Mouse (Mus musculus) c-Kit-positive CD71-positive TER-119-positive erythroid progenitor cells, embryonic 14.5 days (primary cell): ENCODE data around the gene Ccdc172.

Source experiments
- DNase-seq: peaks from one replicate; pipeline ENCODE4 v3.0.0-alpha.2; 2013; ENCODE audit warnings: low spot score

Ccdc172 gene

GRCm38 (mm10) chr19:58572429-58573071, 60.8 kb downstream of the Ccdc172 start:
- no peak for DNase-seq

DNA sequence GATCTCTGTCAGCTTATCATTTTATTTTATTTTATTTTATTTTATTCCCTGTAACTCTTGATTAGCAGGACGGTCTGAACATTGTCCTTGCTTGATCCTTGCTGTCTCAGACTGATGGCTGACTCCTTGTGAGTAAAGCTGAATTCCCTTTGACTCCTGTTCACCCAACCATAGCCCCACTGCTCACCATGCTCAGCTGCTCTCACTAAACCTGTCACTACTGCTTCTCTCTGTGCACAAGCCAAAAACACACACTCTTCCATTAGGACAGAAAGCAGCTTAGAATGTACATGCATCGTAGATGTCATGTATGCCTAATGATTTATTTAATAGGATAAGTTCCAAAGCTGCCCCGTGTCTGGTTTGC, 61.3 kb downstream of the Ccdc172 start:
- no peak for DNase-seq

DNA sequence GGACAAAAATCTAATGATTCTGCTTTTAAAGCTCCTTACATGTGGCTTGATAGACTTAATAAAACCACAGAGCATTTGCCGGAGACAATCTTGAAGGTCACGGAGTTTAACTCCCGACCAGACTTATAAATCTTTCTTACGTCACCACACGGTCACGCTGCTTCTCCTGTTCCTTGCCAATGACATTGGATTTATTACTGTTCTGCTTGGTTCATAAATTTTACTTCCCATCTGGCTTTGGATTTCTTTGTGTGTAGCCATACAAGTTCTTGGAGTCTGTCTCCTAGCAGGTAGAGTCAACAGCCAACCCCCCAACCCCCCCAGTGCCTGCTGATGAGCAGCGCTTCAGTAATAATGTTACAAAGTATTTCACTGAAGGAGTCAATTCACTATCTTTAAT, 70.2 kb downstream of the Ccdc172 start:
- DNase-seq, result no peak

GRCm38 (mm10) chr19:58582956-58583355, 71.2 kb downstream of the Ccdc172 start:
- no peak for DNase-seq

- no peak for DNase-seq
These were observed 74.3 kb downstream of the Ccdc172 start for GRCm38 (mm10) chr19:58586046-58586445.

DNA sequence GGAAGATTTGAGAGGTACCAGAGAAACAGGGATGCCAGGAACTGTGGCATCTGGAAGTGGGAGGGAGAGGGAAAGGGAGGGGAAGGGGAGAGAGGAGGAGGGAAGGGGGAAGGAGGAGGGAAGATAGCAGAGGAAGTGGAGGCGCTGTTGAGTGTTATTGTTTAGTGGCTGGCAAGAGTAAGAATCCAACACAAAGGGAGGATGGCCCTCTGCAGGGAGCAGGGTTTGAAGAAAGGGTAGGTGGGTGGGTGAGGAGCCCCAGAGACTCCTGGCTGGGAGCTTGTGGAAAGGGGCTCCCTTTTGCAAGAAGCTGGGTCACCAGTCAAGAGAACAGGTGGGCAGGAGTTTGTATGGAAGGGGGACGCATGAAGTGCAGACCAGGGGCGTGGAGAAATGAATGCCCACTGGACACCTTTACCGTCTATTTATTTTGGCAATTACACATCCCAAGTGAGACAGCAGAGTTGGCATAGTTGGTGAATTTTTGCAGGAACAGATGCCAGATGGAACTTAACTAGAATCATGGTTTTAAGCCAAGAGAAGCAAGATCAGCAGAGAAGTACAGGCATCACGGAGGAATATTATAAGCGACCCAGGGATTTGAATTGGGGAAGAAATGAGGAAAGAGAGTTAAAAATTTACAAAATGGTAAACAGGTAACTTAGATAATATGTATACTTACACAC, 78.6 kb downstream of the Ccdc172 start:
- no peak for DNase-seq

GRCm38 (mm10) chr19:58600381-58600780, 88.6 kb downstream of the Ccdc172 start:
- no peak for DNase-seq
